Mouse (Mus musculus): ENCODE measurements around the gene Slc35d2. TPM values are rescaled to one million over a fixed set of nuclear protein-coding genes. Genes with fewer than 3 reads are reported as not detected.

Slc35d2 gene
- total and polyA plus RNA-seq, 3 experiments, result 1.3 to 3.1 (median 1.6) TPM

DNA sequence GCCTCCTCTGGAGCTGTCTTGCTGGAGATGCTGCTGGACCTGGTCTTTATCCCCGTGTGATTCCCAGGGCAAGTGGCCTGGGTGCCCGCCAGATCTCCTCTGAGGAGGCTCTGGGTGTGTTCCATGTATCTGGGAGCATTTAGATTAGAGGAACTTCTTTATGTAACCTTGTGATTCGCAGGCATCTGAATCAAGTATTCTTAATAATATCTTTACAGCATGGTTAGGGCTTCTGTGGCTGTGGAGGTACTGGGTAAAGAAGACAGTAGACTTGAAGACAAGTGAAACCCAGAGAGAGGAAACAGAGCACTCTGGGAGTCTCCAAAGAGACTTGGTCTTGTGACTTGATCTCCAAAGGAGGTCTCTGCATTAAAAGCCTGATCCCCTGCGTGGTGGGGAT is 40.0 kb downstream of the Slc35d2 start, which contains the start of gene Hsd17b3:
Hsd17b3 (minus strand) TSS at position 101 of the 400 bp plus-strand sequence.
- WGBS, result 59% methylated on average over 4 of the region's 4 CpGs

GRCm38 (mm10) chr13:64088057-64088456 is 41.1 kb downstream of the Slc35d2 start:
- WGBS, result 51% methylated on average over 7 of the region's 7 CpGs
- H3K79me2 ChIP-seq (replicated peaks; ENCODE audit: control insufficient read depth, insufficient read depth, low read length), result no peaks in the 10 kb centered on the region
- H3K27ac ChIP-seq, result no peak overlapping the region
- H3K4me3 ChIP-seq, result no peak overlapping the region
- H3K4me1 ChIP-seq (ENCODE audit: control insufficient read depth, insufficient read depth, low read length), result no peaks in the 10 kb centered on the region
- peaks cover 2% of the 10 kb centered on the region; the same call in 1 of the 2 replicates for H3K27me3 ChIP-seq (ENCODE audit: control insufficient read depth, insufficient read depth, low read length)
- TF ChIP-seq EP300 (IDR thresholded peaks at IDR 0.05; ENCODE audit: insufficient read depth, low read depth, low read length), result no peak
- no peak for TF ChIP-seq CTCF (IDR thresholded peaks at IDR 0.05)
- no peak for TF ChIP-seq POLR2A (IDR thresholded peaks at IDR 0.05; ENCODE audit: insufficient read depth, low read depth, low read length)
- no peak for DNase-seq
- no peaks in the 10 kb centered on the region for H3K36me3 ChIP-seq (ENCODE audit: control insufficient read depth, insufficient read depth, low read length)
- intact Hi-C loops (cut with DNase I), result no loop called here
- H3K9ac ChIP-seq (ENCODE audit: low read depth, low read length), result no peak overlapping the region

More for the DNA sequence above, 40.0 kb downstream of the Slc35d2 start, which contains the start of gene Hsd17b3:
- Histone ChIP-seq H3K4me3 (no peak within 1 kb of the TSS), H3K9ac (ENCODE audit: low read depth, low read length) (no peak within 1 kb of the TSS), H3K79me2 (replicated peaks; ENCODE audit: control insufficient read depth, insufficient read depth, low read length) (no peaks in the 10 kb centered on the region), H3K36me3 (ENCODE audit: control insufficient read depth, insufficient read depth, low read length) (no peaks in the 10 kb centered on the region), H3K4me1 (ENCODE audit: control insufficient read depth, insufficient read depth, low read length) (no peaks in the 10 kb centered on the region), H3K27me3 (ENCODE audit: control insufficient read depth, insufficient read depth, low read length) (peaks cover 2% of the 10 kb centered on the region; the same call in 1 of the 2 replicates), H3K27ac (no peak within 1 kb of the TSS)
- no peak for DNase-seq
- no peak for TF ChIP-seq POLR2A (IDR thresholded peaks at IDR 0.05; ENCODE audit: insufficient read depth, low read depth, low read length)
- no peak for TF ChIP-seq EP300 (IDR thresholded peaks at IDR 0.05; ENCODE audit: insufficient read depth, low read depth, low read length)
- TF ChIP-seq CTCF (IDR thresholded peaks at IDR 0.05), result no peak
- intact Hi-C loops (cut with DNase I), result no loop called here

DNA sequence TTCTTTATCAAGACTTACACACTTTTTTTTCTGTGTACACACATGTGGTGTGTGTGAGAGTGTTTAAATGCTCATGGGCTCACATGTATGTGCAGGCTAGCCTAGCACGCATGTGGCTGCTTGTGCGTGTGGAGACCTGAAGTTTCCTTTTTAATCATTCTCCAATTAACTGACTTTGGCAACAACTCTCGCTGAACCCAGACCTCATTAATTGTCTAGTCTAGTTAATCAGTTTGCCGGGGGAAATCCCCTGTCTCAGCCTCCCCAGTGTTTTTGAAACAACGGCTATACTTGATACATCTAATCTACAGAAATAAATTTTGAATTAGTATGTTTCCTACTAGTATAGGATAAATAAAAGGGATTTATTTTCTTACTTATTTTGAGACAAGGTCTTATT is 43.1 kb downstream of the Slc35d2 start:
- 85% methylated on average over 5 of the region's 5 CpGs for WGBS
- no peak overlapping the region for H3K9ac ChIP-seq (ENCODE audit: low read depth, low read length)
- intact Hi-C loops (cut with DNase I), result no loop called here
- no peak for DNase-seq
- no peaks in the 10 kb centered on the region for H3K36me3 ChIP-seq (ENCODE audit: control insufficient read depth, insufficient read depth, low read length)
- TF ChIP-seq EP300 (IDR thresholded peaks at IDR 0.05; ENCODE audit: insufficient read depth, low read depth, low read length) (no peak), CTCF (IDR thresholded peaks at IDR 0.05) (no peak), POLR2A (IDR thresholded peaks at IDR 0.05; ENCODE audit: insufficient read depth, low read depth, low read length) (no peak)
- H3K27me3 ChIP-seq (ENCODE audit: control insufficient read depth, insufficient read depth, low read length), result no peaks in the 10 kb centered on the region
- H3K27ac ChIP-seq, result no peak overlapping the region
- no peaks in the 10 kb centered on the region for H3K79me2 ChIP-seq (replicated peaks; ENCODE audit: control insufficient read depth, insufficient read depth, low read length)
- H3K4me1 ChIP-seq (ENCODE audit: control insufficient read depth, insufficient read depth, low read length), result no peaks in the 10 kb centered on the region
- H3K4me3 ChIP-seq, result no peak overlapping the region

GRCm38 (mm10) chr13:64083331-64083730 is 45.8 kb downstream of the Slc35d2 start:
- intact Hi-C loops (cut with DNase I), result no loop called here
- WGBS, result 75% methylated on average over 3 of the region's 3 CpGs
- H3K36me3 ChIP-seq (ENCODE audit: control insufficient read depth, insufficient read depth, low read length), result no peaks in the 10 kb centered on the region
- H3K27me3 ChIP-seq (ENCODE audit: control insufficient read depth, insufficient read depth, low read length), result no peaks in the 10 kb centered on the region
- H3K4me1 ChIP-seq (ENCODE audit: control insufficient read depth, insufficient read depth, low read length), result no peaks in the 10 kb centered on the region
- H3K4me3 ChIP-seq, result no peak overlapping the region
- no peak for TF ChIP-seq CTCF (IDR thresholded peaks at IDR 0.05)
- no peak for TF ChIP-seq EP300 (IDR thresholded peaks at IDR 0.05; ENCODE audit: insufficient read depth, low read depth, low read length)
- no peak for TF ChIP-seq POLR2A (IDR thresholded peaks at IDR 0.05; ENCODE audit: insufficient read depth, low read depth, low read length)
- DNase-seq, result no peak
- H3K27ac ChIP-seq, result no peak overlapping the region
- no peak overlapping the region for H3K9ac ChIP-seq (ENCODE audit: low read depth, low read length)
- no peaks in the 10 kb centered on the region for H3K79me2 ChIP-seq (replicated peaks; ENCODE audit: control insufficient read depth, insufficient read depth, low read length)

- intact Hi-C loops (cut with DNase I), result no loop called here
- no peak for DNase-seq
Observed at GRCm38 (mm10) chr13:64081012-64081919, 47.9 kb downstream of the Slc35d2 start.

GRCm38 (mm10) chr13:64077591-64077990 is 51.6 kb downstream of the Slc35d2 start:
- Histone ChIP-seq H3K27ac (no peak overlapping the region), H3K36me3 (ENCODE audit: control insufficient read depth, insufficient read depth, low read length) (no peaks in the 10 kb centered on the region), H3K9ac (ENCODE audit: low read depth, low read length) (no peak overlapping the region), H3K27me3 (ENCODE audit: control insufficient read depth, insufficient read depth, low read length) (no peaks in the 10 kb centered on the region), H3K79me2 (replicated peaks; ENCODE audit: control insufficient read depth, insufficient read depth, low read length) (no peaks in the 10 kb centered on the region), H3K4me1 (ENCODE audit: control insufficient read depth, insufficient read depth, low read length) (no peaks in the 10 kb centered on the region), H3K4me3 (no peak overlapping the region)
- DNase-seq, result no peak
- intact Hi-C loops (cut with DNase I), result no loop called here
- TF ChIP-seq EP300 (IDR thresholded peaks at IDR 0.05; ENCODE audit: insufficient read depth, low read depth, low read length) (no peak), POLR2A (IDR thresholded peaks at IDR 0.05; ENCODE audit: insufficient read depth, low read depth, low read length) (no peak), CTCF (IDR thresholded peaks at IDR 0.05) (no peak)
- WGBS, result 86% methylated on average over 5 of the region's 5 CpGs

More at GRCm38 (mm10) chr13:64081012-64081919, 47.9 kb downstream of the Slc35d2 start:
- WGBS, result 48% methylated on average over 16 of the region's 16 CpGs
- TF ChIP-seq EP300 (IDR thresholded peaks at IDR 0.05; ENCODE audit: insufficient read depth, low read depth, low read length) (no peak), CTCF (IDR thresholded peaks at IDR 0.05) (no peak), POLR2A (IDR thresholded peaks at IDR 0.05; ENCODE audit: insufficient read depth, low read depth, low read length) (no peak)
- Histone ChIP-seq H3K36me3 (ENCODE audit: control insufficient read depth, insufficient read depth, low read length) (no peaks in the 10 kb centered on the region), H3K9ac (ENCODE audit: low read depth, low read length) (no peak overlapping the region), H3K79me2 (replicated peaks; ENCODE audit: control insufficient read depth, insufficient read depth, low read length) (no peaks in the 10 kb centered on the region), H3K27me3 (ENCODE audit: control insufficient read depth, insufficient read depth, low read length) (no peaks in the 10 kb centered on the region), H3K27ac (no peak overlapping the region), H3K4me1 (ENCODE audit: control insufficient read depth, insufficient read depth, low read length) (no peaks in the 10 kb centered on the region), H3K4me3 (no peak overlapping the region)

Data from heart, adult 2 months (tissue).